In genomic region chr8:121853586-121853985, GRCm38 (mm10) we compare ENCODE assay signal across 24 mouse cellular contexts. TPM values are rescaled to one million over a fixed set of nuclear protein-coding genes. Genes with fewer than 3 reads are reported as not detected.
DNase-seq lines count a peak whose midpoint lies in the region; ATAC-seq and TF ChIP-seq lines count a peak whose summit lies in the region.
"Had no signal": no experiment of that assay in that cellular context is flagged by ENCODE, and none has a peak within 500 bp of the region (broad histone marks: within the 10 kb centered on the region; RNA-seq: fewer than 3 reads in every experiment).

No protein-coding gene starts in this region.

- no peaks in the 10 kb centered on the region for H3K27me3 ChIP-seq in lung, embryonic 14.5 days (ENCODE audit: insufficient read depth, low read length)
- H3K27me3 ChIP-seq in kidney, embryonic 16.5 days (ENCODE audit: insufficient read depth, low read length), result 0 out of 2 replicates have a peak, but pooled peaks cover 2% of the 10 kb centered on the region
- H3K27me3 ChIP-seq in forebrain, embryonic 11.5 days (ENCODE audit: control insufficient read depth, insufficient read depth, low read length), result no peaks in the 10 kb centered on the region
- H3K27me3 ChIP-seq: forebrain, embryonic 15.5 days; Patski had no signal

- no peaks in the 10 kb centered on the region for H3K4me1 ChIP-seq in lung, embryonic 14.5 days (ENCODE audit: insufficient read depth)
- H3K4me1 ChIP-seq in kidney, embryonic 16.5 days (ENCODE audit: insufficient read depth, low read length), result peaks cover 15% of the 10 kb centered on the region
- peaks cover 6% of the 10 kb centered on the region for H3K4me1 ChIP-seq in forebrain, embryonic 11.5 days (replicated peaks; ENCODE audit: control insufficient read depth, insufficient read depth, low read length)

- H3K9ac ChIP-seq in lung, embryonic 14.5 days, result no peak overlapping the region
- no peak overlapping the region for H3K9ac ChIP-seq in kidney, embryonic 16.5 days (replicated peaks; ENCODE audit: low read length)
- H3K9ac ChIP-seq in forebrain, embryonic 11.5 days (ENCODE audit: low read length), result no peak overlapping the region
- H3K9ac ChIP-seq: embryonic facial prominence, embryonic 13.5 days; forebrain, embryonic 15.5 days; heart, embryonic 15.5 days had no signal

- no peak for ATAC-seq in lung, embryonic 14.5 days (ENCODE audit: insufficient read depth)
- ATAC-seq in kidney, embryonic 16.5 days (ENCODE audit: low FRiP score, low TSS enrichment), result no peak
- no peak for ATAC-seq in forebrain, embryonic 11.5 days (replicated peaks; ENCODE audit: low FRiP score)
- ATAC-seq: forebrain, embryonic 15.5 days; Patski had no signal

- DNase-seq in lung, embryonic 14.5 days, result peak; percentile 38
- no peak for DNase-seq in lung, postnatal 25 days (ENCODE audit: low spot score)
- DNase-seq in NIH3T3 (ENCODE audit: low read depth), result peak; percentile 56
- peak; percentile 78 for DNase-seq in adrenal gland, adult 8-10 months
- peak; percentile 59 for DNase-seq in testis, postnatal 10 days (ENCODE audit: low spot score)
- no peak for DNase-seq in forebrain, embryonic 11.5 days (ENCODE audit: low spot score)
- DNase-seq: B cell, adult 2 months; cerebellum, adult 11 months; cerebellum, postnatal 10 days; gastrocnemius, postnatal 14 days; heart, adult 2 months; kidney, adult 2 months; layer of hippocampus, adult 9-11 months; midbrain, embryonic 14.5 days; right cerebral cortex, postnatal 4 days; thymus, postnatal 36 days had no signal

- H3K36me3 ChIP-seq in lung, embryonic 14.5 days (ENCODE audit: insufficient read depth), result no peaks in the 10 kb centered on the region
- H3K36me3 ChIP-seq in kidney, embryonic 16.5 days (ENCODE audit: insufficient read depth, low read length), result no peaks in the 10 kb centered on the region
- no peaks in the 10 kb centered on the region for H3K36me3 ChIP-seq in forebrain, embryonic 11.5 days (ENCODE audit: control insufficient read depth, insufficient read depth, low read length)
- H3K36me3 ChIP-seq: embryonic facial prominence, embryonic 13.5 days; forebrain, embryonic 15.5 days; heart, embryonic 15.5 days; limb, embryonic 10.5 days had no signal

- no peak overlapping the region for H3K27ac ChIP-seq in lung, embryonic 14.5 days (ENCODE audit: low read depth)
- no peak overlapping the region for H3K27ac ChIP-seq in kidney, embryonic 16.5 days (ENCODE audit: low read length)
- no peak overlapping the region for H3K27ac ChIP-seq in forebrain, embryonic 11.5 days (ENCODE audit: low read depth, low read length)
- H3K27ac ChIP-seq: embryonic facial prominence, embryonic 13.5 days; forebrain, embryonic 15.5 days; heart, adult 2 months; heart, embryonic 15.5 days; limb, embryonic 10.5 days; stomach, postnatal 0 days had no signal

- no peak overlapping the region for H3K4me2 ChIP-seq in lung, embryonic 14.5 days
- H3K4me2 ChIP-seq in kidney, embryonic 16.5 days (replicated peaks; ENCODE audit: low read depth, low read length), result no peak overlapping the region
- H3K4me2 ChIP-seq in forebrain, embryonic 11.5 days (ENCODE audit: low read depth, low read length, severe bottlenecking), result no peak overlapping the region
- H3K4me2 ChIP-seq: embryonic facial prominence, embryonic 13.5 days; forebrain, embryonic 15.5 days; heart, embryonic 15.5 days had no signal

- 75% methylated on average over 2 of the region's 2 CpGs for WGBS in lung, embryonic 14.5 days
- 83% methylated on average over 2 of the region's 2 CpGs for WGBS in kidney, embryonic 16.5 days
- WGBS in forebrain, embryonic 11.5 days, result 92% methylated on average over 2 of the region's 2 CpGs

- no peaks in the 10 kb centered on the region for H3K9me3 ChIP-seq in lung, embryonic 14.5 days (ENCODE audit: low read depth, low read length)
- H3K9me3 ChIP-seq in kidney, embryonic 16.5 days (ENCODE audit: low read length), result no peaks in the 10 kb centered on the region
- no peaks in the 10 kb centered on the region for H3K9me3 ChIP-seq in forebrain, embryonic 11.5 days (ENCODE audit: control insufficient read depth, low read length)
- H3K9me3 ChIP-seq: embryonic facial prominence, embryonic 13.5 days; forebrain, embryonic 15.5 days; heart, embryonic 15.5 days; limb, embryonic 10.5 days had no signal

- H3K4me3 ChIP-seq in lung, embryonic 14.5 days (ENCODE audit: low read depth, low read length), result no peak overlapping the region
- no peak overlapping the region for H3K4me3 ChIP-seq in kidney, embryonic 16.5 days (ENCODE audit: low read length)
- no peak overlapping the region for H3K4me3 ChIP-seq in forebrain, embryonic 11.5 days (ENCODE audit: low read depth, low read length)
- H3K4me3 ChIP-seq: embryonic facial prominence, embryonic 13.5 days; forebrain, embryonic 15.5 days; heart, adult 2 months; heart, embryonic 15.5 days; limb, embryonic 10.5 days; myocyte had no signal

- no peak for TF ChIP-seq CTCF in lung, embryonic 14.5 days (IDR thresholded peaks at IDR 0.05; ENCODE audit: low read depth)

RNA-seq across cellular contexts. Expression of gene Klhdc4, which starts 24.2 kb away (rescaled TPM):
- polyA plus RNA-seq in lung, embryonic 14.5 days (2014; fragmentation: Nextera tagmentation; extraction: Ambion mirVana), result 42.2 and 47.7 TPM in 2 replicates
- 10 to 100 TPM; 22.4 to 36.8 (median 29.4) TPM for total RNA-seq in adrenal gland, adult 8-10 months (2022)
- polyA plus RNA-seq in kidney, embryonic 16.5 days (2015; fragmentation: Nextera tagmentation; extraction: Ambion mirVana), result 48.4 and 50.1 TPM in 2 replicates
- 55.4 and 59.8 TPM in 2 replicates for polyA plus RNA-seq in forebrain, embryonic 11.5 days (2014; fragmentation: Nextera tagmentation; extraction: Ambion mirVana)

RNA-seq across cellular contexts. Expression of gene Slc7a5, which starts 53.9 kb away (rescaled TPM):
- polyA plus RNA-seq in lung, embryonic 14.5 days (2014; fragmentation: Nextera tagmentation; extraction: Ambion mirVana), result 27.3 and 28.8 TPM in 2 replicates
- total RNA-seq in adrenal gland, adult 8-10 months (2022), result 10 to 100 TPM; 51.8 to 96.5 (median 70.3) TPM
- 15.1 and 17.0 TPM in 2 replicates for polyA plus RNA-seq in kidney, embryonic 16.5 days (2015; fragmentation: Nextera tagmentation; extraction: Ambion mirVana)
- 37.1 and 43.0 TPM in 2 replicates for polyA plus RNA-seq in forebrain, embryonic 11.5 days (2014; fragmentation: Nextera tagmentation; extraction: Ambion mirVana)

Comparison
In these comparisons a context has a peak if more than half of its experiments do, and no peak if none do; other contexts are left out.
1. DNase-seq: peak in lung, embryonic 14.5 days (single experiment), NIH3T3 (single experiment), adrenal gland, adult 8-10 months (single experiment) and testis, postnatal 10 days (single experiment); none in lung, postnatal 25 days (single experiment) and forebrain, embryonic 11.5 days (single experiment).